Mouse (Mus musculus) testis, adult 2 months (tissue): ENCODE results near the gene Olfr60.

ENCODE experiments used
- CTCF ChIP-seq: fragments of 200-500 bp; IDR thresholded peaks from 2 replicates; pipeline ENCODE4 v1.5.1; 2012; ENCODE audit warnings: low read depth, mild to moderate bottlenecking, inconsistent platforms, low read length, moderate library complexity; ENCODE audit not compliant: control insufficient read depth, insufficient read depth, insufficient replicate concordance
- POLR2A ChIP-seq: fragments of 200-500 bp; IDR thresholded peaks from 2 replicates; pipeline ENCODE4 v1.6.1; 2012; ENCODE audit warnings: low read depth, mild to moderate bottlenecking, inconsistent platforms, low read length, moderate library complexity; ENCODE audit not compliant: control insufficient read depth

GRCm38 (mm10) chr7:140296876-140297275 lies 64.6 kb downstream of the Olfr60 start:
- TF ChIP-seq POLR2A, result no peak
- TF ChIP-seq CTCF, result no peak
